Mouse (Mus musculus) ES-E14 (cell line): ENCODE measurements at regions not wholly inside any gene's neighbourhood (a gene's known extent, or its start where the extent isn't known, plus 50 kb on each side); places are given as distances from the start of the nearest gene placed in this dataset.
A peak's percentile ranks its signal among the peaks of the same experiment; 100 is the strongest.

Experiments
- DNase-seq: peaks from one replicate; pipeline ENCODE4 v3.0.0-alpha.2; 2013; ENCODE audit warnings: low read depth, low spot score
- H3K27ac ChIP-seq: 2 replicates; pipeline ENCODE4 v1.5.1; 2012; ENCODE audit warnings: low read depth, mild to moderate bottlenecking, low read length, moderate library complexity, mixed read lengths; ENCODE audit not compliant: poor library complexity, insufficient read depth, severe bottlenecking
- H3K36me3 ChIP-seq: 2 replicates; pipeline ENCODE4 v1.6.1; 2012; ENCODE audit warnings: mild to moderate bottlenecking, low read length, moderate library complexity, mixed read lengths; ENCODE audit not compliant: control insufficient read depth, poor library complexity, insufficient read depth, severe bottlenecking
- H3K4me1 ChIP-seq, 2 experiments: fragments of 150-350 bp in 1 of 2; sonication (generic) in 1 of 2; 2 replicates each; pipeline ENCODE4 v1.6.1; 2012; ENCODE audit warnings: low read length in 2 of 2, mild to moderate bottlenecking in 1 of 2, mixed read lengths in 1 of 2; ENCODE audit not compliant: control insufficient read depth in 2 of 2, insufficient read depth in 2 of 2, poor library complexity in 1 of 2
- H3K4me3 ChIP-seq, 2 experiments: fragments of 150-350 bp in 1 of 2; sonication (generic) in 1 of 2; 2 replicates each; pipeline ENCODE4 v1.5.1; 2012; ENCODE audit warnings: low read length in 2 of 2, low read depth in 1 of 2, mild to moderate bottlenecking in 1 of 2, mixed read lengths in 1 of 2; ENCODE audit not compliant: insufficient read depth in 1 of 2, poor library complexity in 1 of 2, severe bottlenecking in 1 of 2
- H3K9ac ChIP-seq: 2 replicates; pipeline ENCODE4 v1.6.1; 2012; ENCODE audit warnings: low read depth, mild to moderate bottlenecking, low read length, mixed read lengths; ENCODE audit not compliant: poor library complexity, insufficient read depth, severe bottlenecking
- H3K9me3 ChIP-seq: fragments of 150-350 bp; sonication (generic); 2 replicates; pipeline ENCODE4 v1.6.1; 2012; ENCODE audit warnings: low read depth, mild to moderate bottlenecking, low read length; ENCODE audit not compliant: control insufficient read depth, insufficient read depth
- CHD2 ChIP-seq: IDR thresholded peaks from 2 replicates; pipeline ENCODE4 v1.6.1; 2014; ENCODE audit warnings: mild to moderate bottlenecking, low read depth, low read length, inconsistent platforms
- HCFC1 ChIP-seq: IDR thresholded peaks from 2 replicates; pipeline ENCODE4 v1.6.1; 2012; ENCODE audit warnings: low read length, inconsistent platforms, borderline replicate concordance; ENCODE audit not compliant: insufficient read depth
- MAFK ChIP-seq: IDR thresholded peaks from 2 replicates; pipeline ENCODE4 v1.6.1; 2014; ENCODE audit warnings: mild to moderate bottlenecking, low read depth, low read length, inconsistent platforms; ENCODE audit not compliant: insufficient read depth
- ZC3H11A ChIP-seq: IDR thresholded peaks from 2 replicates; pipeline ENCODE4 v1.6.1; 2012; ENCODE audit warnings: low read depth, mild to moderate bottlenecking, inconsistent platforms, low read length, borderline replicate concordance
- ZNF384 ChIP-seq: IDR thresholded peaks from 2 replicates; pipeline ENCODE4 v1.6.1; 2012; ENCODE audit warnings: low read depth, low read length, inconsistent platforms
- in situ Hi-C, 2 experiments: fragments of 600-800 bp; cut with MboI; formaldehyde crosslinking; loops; one replicate each; pipeline ENCODE4 v1.15.1; 2025; ENCODE audit warnings: low sequenced_read_pairs in 2 of 2, inconsistent platforms in 1 of 2; ENCODE audit not compliant: unreplicated experiment in 2 of 2

GRCm38 (mm10) chr17:31732176-31732880 is 54.7 kb downstream of the Cryaa start:
- no peaks in the 10 kb centered on the region for H3K9me3 ChIP-seq
- H3K4me1 ChIP-seq, result peaks cover 5 to 29% of the 10 kb centered on the region in 2 experiments; a peak in 3 of 4 replicates
- DNase-seq, result no peak
- H3K4me3 ChIP-seq, result peak overlapping the region in 1 of 2 experiments; percentile 14; a peak in 3 of 4 replicates
- no peaks in the 10 kb centered on the region for H3K36me3 ChIP-seq
- in situ Hi-C loops, result no loop called here
- H3K9ac ChIP-seq, result peak overlapping the region; percentile 45
- TF ChIP-seq CHD2 (no peak), MAFK (no peak), ZNF384 (no peak), ZC3H11A (no peak), HCFC1 (no peak)
- no peak overlapping the region for H3K27ac ChIP-seq

GRCm38 (mm10) chr17:31734521-31734920 is 56.9 kb downstream of the Cryaa start:
- peaks cover 8 to 25% of the 10 kb centered on the region in 2 experiments; a peak in 3 of 4 replicates for H3K4me1 ChIP-seq
- H3K4me3 ChIP-seq, result no peak overlapping the region
- in situ Hi-C loops, result no loop called here
- no peaks in the 10 kb centered on the region for H3K36me3 ChIP-seq
- H3K9me3 ChIP-seq, result no peaks in the 10 kb centered on the region
- H3K9ac ChIP-seq, result no peak overlapping the region
- peak; percentile 58 for DNase-seq
- TF ChIP-seq HCFC1 (no peak), ZNF384 (no peak), CHD2 (no peak), ZC3H11A (no peak), MAFK (no peak)
- peak overlapping the region; percentile 71 for H3K27ac ChIP-seq

- H3K4me3 ChIP-seq, result no peak overlapping the region
- H3K27ac ChIP-seq, result no peak overlapping the region
Observed at GRCm38 (mm10) chr17:31736716-31737115, 59.1 kb downstream of the Cryaa start.

GRCm38 (mm10) chr17:31738249-31738648 is 60.6 kb downstream of the Cryaa start:
- H3K36me3 ChIP-seq, result no peaks in the 10 kb centered on the region
- H3K9ac ChIP-seq, result no peak overlapping the region
- in situ Hi-C loops, result no loop called here
- no peak overlapping the region for H3K27ac ChIP-seq
- H3K4me1 ChIP-seq, result peaks cover 8 to 18% of the 10 kb centered on the region in 2 experiments; a peak in 3 of 4 replicates
- no peaks in the 10 kb centered on the region for H3K9me3 ChIP-seq
- no peak for TF ChIP-seq HCFC1
- TF ChIP-seq CHD2, result no peak
- no peak for DNase-seq
- H3K4me3 ChIP-seq, result no peak overlapping the region

More at GRCm38 (mm10) chr17:31736716-31737115, 59.1 kb downstream of the Cryaa start:
- Histone ChIP-seq H3K9me3 (no peaks in the 10 kb centered on the region), H3K36me3 (no peaks in the 10 kb centered on the region), H3K4me1 (peaks cover 8 to 25% of the 10 kb centered on the region in 2 experiments; a peak in 3 of 4 replicates), H3K9ac (no peak overlapping the region)
- no peak for DNase-seq
- in situ Hi-C loops, result no loop called here
- TF ChIP-seq HCFC1 (no peak), ZNF384 (no peak), CHD2 (no peak), ZC3H11A (no peak), MAFK (no peak)

GRCm38 (mm10) chr17:31739586-31739985 is 62.0 kb downstream of the Cryaa start:
- no peaks in the 10 kb centered on the region for H3K36me3 ChIP-seq
- H3K9me3 ChIP-seq, result no peaks in the 10 kb centered on the region
- DNase-seq, result no peak
- TF ChIP-seq CHD2 (no peak), ZC3H11A (no peak), ZNF384 (no peak), MAFK (no peak), HCFC1 (no peak)
- no peak overlapping the region for H3K27ac ChIP-seq
- in situ Hi-C loops, result no loop called here
- H3K4me3 ChIP-seq, result no peak overlapping the region
- H3K4me1 ChIP-seq, result peaks cover 4 to 11% of the 10 kb centered on the region in 2 experiments; a peak in 2 of 4 replicates
- H3K9ac ChIP-seq, result no peak overlapping the region
